Mouse (Mus musculus) cerebellum, adult 2 months (tissue): ENCODE measurements around the gene Dscam. TPM values are rescaled to one million over a fixed set of nuclear protein-coding genes. Genes with fewer than 3 reads are reported as not detected.
A peak's percentile ranks its signal among the peaks of the same experiment; 100 is the strongest.

ENCODE experiments used
- DNase-seq, 2 experiments: peaks; one replicate each; pipeline ENCODE4 v3.0.0; 2021
- H3K27ac ChIP-seq: fragments of 200-500 bp; 2 replicates; pipeline ENCODE4 v1.5.1; 2012; ENCODE audit warnings: low read length, control low read depth, inconsistent platforms; ENCODE audit not compliant: insufficient read depth
- H3K27me3 ChIP-seq: fragments of 200-500 bp; 2 replicates; pipeline ENCODE4 v1.6.1; 2012; ENCODE audit warnings: inconsistent platforms, mild to moderate bottlenecking, low read length, moderate library complexity; ENCODE audit not compliant: control insufficient read depth, insufficient read depth
- H3K4me1 ChIP-seq: fragments of 200-500 bp; 2 replicates; pipeline ENCODE4 v1.6.1; 2011; ENCODE audit warnings: low read length; ENCODE audit not compliant: control insufficient read depth, insufficient read depth
- H3K4me3 ChIP-seq: fragments of 200-500 bp; replicated peaks from 2 replicates; pipeline ENCODE3; 2011; ENCODE audit warnings: mild to moderate bottlenecking, low read depth, low read length, control low read depth; ENCODE audit not compliant: insufficient read depth
- CTCF ChIP-seq: fragments of 200-500 bp; IDR thresholded peaks from 2 replicates; pipeline ENCODE4 v1.5.1; 2011; ENCODE audit warnings: low read depth, mild to moderate bottlenecking, control low read depth, low read length, moderate library complexity, borderline replicate concordance; ENCODE audit not compliant: insufficient read depth
- POLR2A ChIP-seq: fragments of 200-500 bp; IDR thresholded peaks from 2 replicates; pipeline ENCODE4 v1.6.1; 2011; ENCODE audit warnings: low read length, control low read depth, borderline replicate concordance; ENCODE audit not compliant: insufficient read depth
- WGBS: fragments of 180-500 bp; shearing (Covaris S2); methylation state at CpG from one replicate; pipeline ENCODE4 v1.1.7; 2018; 5-methylcytosine and 5-hydroxymethylcytosine counted together
- polyA plus RNA-seq: library from polyadenylated mRNA; depleted of rRNA; stranded (reverse); fragments of >200 nt; gene quantifications from 2 replicates; pipeline ENCODE4 v1.2.3, GENCODE M21; 2012

Gene Dscam
- polyA plus RNA-seq, 1 experiment = 16.0 TPM

- H3K27ac ChIP-seq = no peak overlapping the region
- H3K4me3 ChIP-seq = no peak overlapping the region
- no peaks in the 10 kb centered on the region for H3K4me1 ChIP-seq
- TF ChIP-seq POLR2A (no peak), CTCF (no peak)
- no peak for DNase-seq
- H3K27me3 ChIP-seq = no peaks in the 10 kb centered on the region
- WGBS = 84% methylated on average over 4 of the region's 4 CpGs
Measured at GRCm38 (mm10) chr16:96613275-96613674, 557.3 kb downstream of the Dscam start.

GRCm38 (mm10) chr16:96610806-96611205, 559.7 kb downstream of the Dscam start:
- no peak overlapping the region for H3K4me3 ChIP-seq
- H3K4me1 ChIP-seq = no peaks in the 10 kb centered on the region
- 92% methylated on average over 1 of the region's 1 CpGs for WGBS
- no peak overlapping the region for H3K27ac ChIP-seq
- H3K27me3 ChIP-seq = no peaks in the 10 kb centered on the region
- TF ChIP-seq CTCF = no peak
- TF ChIP-seq POLR2A = no peak
- DNase-seq = no peak

GRCm38 (mm10) chr16:96602206-96602605, 568.3 kb downstream of the Dscam start:
- no peak for DNase-seq
- Histone ChIP-seq H3K27me3 (no peaks in the 10 kb centered on the region), H3K4me3 (no peak overlapping the region), H3K4me1 (no peaks in the 10 kb centered on the region), H3K27ac (no peak overlapping the region)
- WGBS = 86% methylated on average over 2 of the region's 2 CpGs
- no peak for TF ChIP-seq POLR2A
- no peak for TF ChIP-seq CTCF

GRCm38 (mm10) chr16:96600791-96601190, 569.8 kb downstream of the Dscam start:
- no peak for DNase-seq
- no peaks in the 10 kb centered on the region for H3K4me1 ChIP-seq
- no peaks in the 10 kb centered on the region for H3K27me3 ChIP-seq
- TF ChIP-seq CTCF = no peak
- TF ChIP-seq POLR2A = no peak
- no peak overlapping the region for H3K4me3 ChIP-seq
- 97% methylated on average over 11 of the region's 11 CpGs for WGBS
- H3K27ac ChIP-seq = no peak overlapping the region

- WGBS = 89% methylated on average over 3 of the region's 3 CpGs
Measured at GRCm38 (mm10) chr16:96599401-96600060, 571.0 kb downstream of the Dscam start.

GRCm38 (mm10) chr16:96575841-96576240, 594.7 kb downstream of the Dscam start:
- DNase-seq = no peak
- Histone ChIP-seq H3K27ac (no peak overlapping the region), H3K4me1 (no peaks in the 10 kb centered on the region), H3K27me3 (no peaks in the 10 kb centered on the region), H3K4me3 (no peak overlapping the region)
- 82% methylated on average over 5 of the region's 5 CpGs for WGBS
- no peak for TF ChIP-seq CTCF
- no peak for TF ChIP-seq POLR2A

More at GRCm38 (mm10) chr16:96599401-96600060, 571.0 kb downstream of the Dscam start:
- DNase-seq = no peak
- H3K4me3 ChIP-seq = no peak overlapping the region
- no peak for TF ChIP-seq CTCF
- no peak for TF ChIP-seq POLR2A
- no peak overlapping the region for H3K27ac ChIP-seq
- H3K4me1 ChIP-seq = no peaks in the 10 kb centered on the region
- no peaks in the 10 kb centered on the region for H3K27me3 ChIP-seq

GRCm38 (mm10) chr16:96567428-96567827, 603.1 kb downstream of the Dscam start:
- 31% methylated on average over 3 of the region's 3 CpGs for WGBS
- Histone ChIP-seq H3K27me3 (no peaks in the 10 kb centered on the region), H3K27ac (no peak overlapping the region), H3K4me3 (no peak overlapping the region), H3K4me1 (no peaks in the 10 kb centered on the region)
- DNase-seq = no peak
- TF ChIP-seq POLR2A = no peak
- no peak for TF ChIP-seq CTCF

- Histone ChIP-seq H3K27ac (no peak overlapping the region), H3K4me1 (no peaks in the 10 kb centered on the region), H3K27me3 (no peaks in the 10 kb centered on the region), H3K4me3 (no peak overlapping the region)
- WGBS = 49% methylated on average over 8 of the region's 8 CpGs
- DNase-seq = peak in 1 of 2 experiments; percentile 4
- no peak for TF ChIP-seq CTCF
- TF ChIP-seq POLR2A = no peak
Measured at GRCm38 (mm10) chr16:96563350-96564257, 606.9 kb downstream of the Dscam start.

- DNase-seq = no peak
- H3K27me3 ChIP-seq = no peaks in the 10 kb centered on the region
- no peaks in the 10 kb centered on the region for H3K4me1 ChIP-seq
- H3K4me3 ChIP-seq = no peak overlapping the region
- TF ChIP-seq CTCF = no peak
- no peak for TF ChIP-seq POLR2A
- no peak overlapping the region for H3K27ac ChIP-seq
Measured at GRCm38 (mm10) chr16:96559796-96560195, 610.8 kb downstream of the Dscam start.
